Mouse (Mus musculus) adrenal gland, postnatal 10 days (tissue): ENCODE measurements around the gene Hist1h3c. TPM values are rescaled to one million over a fixed set of nuclear protein-coding genes. Genes with fewer than 3 reads are reported as not detected.
"Not testable (repeated sequence)": the region's sequence is repeated elsewhere in the genome, so short reads cannot be mapped to it uniquely, and the experiment has no call there.

Experiments
- DNase-seq: peaks from one replicate; pipeline ENCODE4 v3.0.0; 2021; ENCODE audit warnings: mixed read lengths
- long read RNA-seq, 2 experiments: library from polyadenylated mRNA; stranded (forward); transcript quantifications; one replicate each; pipeline ENCODE4 v2.0.0; 2021
- total RNA-seq, 2 experiments: library from RNA; stranded (reverse); gene quantifications; 2 replicates each; pipeline ENCODE4 v1.2.3; 2021

The Hist1h3c gene
- 100 to 1,000 TPM; 127 to 144 TPM for total RNA-seq
- long read RNA-seq, experiment 1, result 0 reads
- long read RNA-seq, experiment 2, result 0 reads

DNA sequence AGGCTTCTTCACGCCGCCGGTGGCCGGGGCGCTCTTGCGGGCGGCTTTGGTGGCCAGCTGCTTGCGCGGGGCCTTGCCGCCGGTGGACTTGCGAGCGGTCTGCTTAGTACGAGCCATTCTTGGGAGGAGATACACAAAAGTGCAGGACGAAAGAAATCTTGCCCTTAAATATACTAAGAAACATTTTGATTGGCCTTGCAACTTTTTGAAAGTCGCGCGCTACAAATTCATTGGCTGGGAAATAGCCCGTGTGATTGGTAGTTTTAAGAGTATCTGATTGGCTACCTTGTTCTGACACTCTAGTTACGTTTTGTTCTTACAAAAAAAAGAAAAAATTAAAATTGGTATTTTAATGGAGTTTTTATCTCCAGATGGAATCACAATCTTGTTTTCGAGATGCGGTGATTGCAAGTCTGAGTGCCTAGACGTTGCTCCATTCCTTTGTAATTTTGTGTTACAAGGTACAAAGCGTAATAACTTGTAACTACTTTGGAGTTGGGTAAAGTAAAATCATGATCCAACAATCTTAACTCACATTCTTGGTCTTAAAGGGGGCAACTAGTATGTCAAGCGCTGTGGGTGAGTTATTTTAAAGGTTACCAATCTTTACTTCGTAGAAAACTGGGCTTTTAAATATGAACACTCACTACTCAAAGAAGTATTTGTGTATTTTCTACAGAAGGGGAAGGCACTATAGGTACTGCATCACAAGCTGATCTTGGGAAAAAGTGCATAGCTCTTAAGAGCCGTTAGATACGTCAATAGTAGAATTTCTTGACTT is at the start of gene Hist1h3c:
TSS of gene Hist1h3c (minus strand) at position 222 of the 781 bp plus-strand sequence.
- peak; percentile 86 for DNase-seq

DNA sequence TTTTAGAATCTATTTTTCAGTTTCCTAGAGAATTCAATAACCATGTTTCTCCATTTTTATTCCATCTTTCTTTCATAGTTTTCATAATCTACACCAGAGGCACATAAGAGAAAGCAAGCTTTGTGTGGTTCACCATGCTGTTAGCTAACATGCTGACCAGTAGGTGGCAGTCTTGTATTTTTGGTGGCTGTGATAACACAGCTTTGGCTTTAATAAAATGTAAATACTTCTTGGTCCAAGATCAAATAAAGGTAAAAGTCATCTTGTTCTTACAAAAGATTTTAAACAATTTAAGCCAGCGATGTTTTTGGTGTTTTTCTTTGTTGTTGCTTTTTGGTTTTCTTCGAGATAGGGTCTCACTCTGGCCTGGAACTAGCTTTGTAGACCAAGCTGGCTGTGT is 47.1 kb upstream of the Hist1h3c start:
- DNase-seq, result peak; percentile 66

DNA sequence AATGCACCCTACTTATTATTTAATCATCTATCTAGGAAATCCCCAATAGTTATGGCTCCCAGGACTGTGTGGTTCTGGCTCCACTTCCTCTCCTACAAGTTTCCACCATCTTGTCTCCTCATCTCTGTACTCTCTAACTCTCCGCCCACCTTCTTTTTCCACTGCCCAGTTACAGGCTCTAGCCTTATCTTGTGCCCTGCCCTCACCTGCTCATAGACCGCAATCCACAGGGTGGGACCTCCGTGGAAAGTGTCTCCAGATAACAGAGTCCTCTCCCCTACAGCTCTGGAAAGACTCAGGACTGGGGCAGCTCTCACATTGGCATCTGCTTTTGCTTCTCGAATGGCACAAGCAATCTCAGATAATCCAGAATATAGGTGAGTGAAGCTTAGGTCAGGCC is 33.6 kb upstream of the Hist1h3c start:
- no peak for DNase-seq

DNA sequence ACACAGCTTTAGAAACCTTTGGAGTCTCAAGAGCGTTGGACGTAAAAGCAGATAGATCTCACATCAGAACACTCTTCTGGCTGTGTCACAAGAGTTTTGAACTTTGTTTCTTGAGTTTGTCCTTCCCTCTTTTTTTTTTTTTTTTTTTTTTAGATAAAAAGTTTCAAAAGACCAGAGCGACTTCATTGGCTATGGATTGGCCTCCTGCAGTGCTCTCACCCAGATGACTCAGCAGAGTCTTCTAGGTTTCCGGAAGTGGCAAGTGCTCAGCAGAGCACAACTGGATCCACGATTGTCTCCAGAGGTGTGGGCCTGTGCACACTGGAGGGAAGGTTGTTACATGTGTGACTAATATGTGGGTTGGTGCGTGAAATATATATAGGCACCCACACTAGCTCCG is 32.9 kb upstream of the Hist1h3c start:
- DNase-seq, result no peak

DNA sequence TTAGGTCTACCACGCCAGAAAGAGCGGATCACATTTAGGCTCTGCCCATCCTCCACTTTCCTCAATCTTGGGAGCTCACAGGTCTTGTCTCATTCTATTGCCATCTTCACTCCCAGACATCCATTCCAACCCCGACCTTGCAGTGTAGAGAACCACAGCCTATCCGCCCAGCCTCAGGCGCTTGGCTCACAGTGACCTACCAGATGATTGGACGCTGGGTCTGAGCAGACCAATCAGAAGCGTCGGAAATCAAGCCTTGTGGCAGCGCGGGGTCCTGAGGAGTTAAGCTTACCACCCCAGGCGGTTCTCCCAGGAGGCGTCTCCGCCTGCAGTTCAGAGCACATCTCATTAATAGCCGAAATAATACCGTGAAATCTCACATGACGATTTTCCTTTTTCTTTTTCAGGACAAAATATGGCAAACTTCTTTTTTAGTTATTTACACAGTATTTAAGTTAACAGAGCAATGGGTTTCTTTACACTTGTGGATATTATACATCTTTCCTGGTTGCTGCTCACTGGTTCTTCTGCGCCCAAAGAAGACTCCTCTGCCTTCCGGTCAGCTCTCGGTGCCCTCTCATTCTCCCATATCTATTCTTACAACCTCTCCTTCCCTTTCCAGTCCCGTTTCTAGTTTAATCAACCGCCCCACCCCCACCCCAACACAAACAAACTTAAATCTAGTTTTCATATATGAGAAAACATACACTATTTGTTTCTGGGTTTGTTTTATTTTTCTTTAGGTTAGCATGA is 27.3 kb upstream of the Hist1h3c start:
- peak; percentile 66 for DNase-seq

DNA sequence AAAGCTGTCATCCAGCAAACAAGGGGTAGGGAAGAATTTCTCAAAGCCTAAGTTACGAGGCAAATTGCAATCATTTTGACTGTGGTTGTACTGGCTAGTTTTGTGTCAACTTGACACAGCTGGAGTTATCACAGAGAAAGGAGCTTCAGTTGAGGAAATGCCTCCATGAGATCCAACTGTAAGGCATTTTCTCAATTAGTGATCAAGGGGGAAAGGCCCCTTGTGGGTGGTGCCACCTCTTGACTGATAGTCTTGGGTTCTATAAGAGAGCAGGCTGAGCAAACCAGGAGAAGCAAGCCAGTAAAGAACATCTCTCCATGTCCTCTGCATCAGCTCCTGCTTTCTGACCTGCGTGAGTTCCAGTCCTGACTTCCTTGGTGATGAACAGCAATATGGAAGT is 24.2 kb upstream of the Hist1h3c start, which contains the start of gene Trim38:
TSS of gene Trim38 (plus strand) at position 301 of the 400 bp plus-strand sequence.
- not testable (repeated sequence) for DNase-seq

DNA sequence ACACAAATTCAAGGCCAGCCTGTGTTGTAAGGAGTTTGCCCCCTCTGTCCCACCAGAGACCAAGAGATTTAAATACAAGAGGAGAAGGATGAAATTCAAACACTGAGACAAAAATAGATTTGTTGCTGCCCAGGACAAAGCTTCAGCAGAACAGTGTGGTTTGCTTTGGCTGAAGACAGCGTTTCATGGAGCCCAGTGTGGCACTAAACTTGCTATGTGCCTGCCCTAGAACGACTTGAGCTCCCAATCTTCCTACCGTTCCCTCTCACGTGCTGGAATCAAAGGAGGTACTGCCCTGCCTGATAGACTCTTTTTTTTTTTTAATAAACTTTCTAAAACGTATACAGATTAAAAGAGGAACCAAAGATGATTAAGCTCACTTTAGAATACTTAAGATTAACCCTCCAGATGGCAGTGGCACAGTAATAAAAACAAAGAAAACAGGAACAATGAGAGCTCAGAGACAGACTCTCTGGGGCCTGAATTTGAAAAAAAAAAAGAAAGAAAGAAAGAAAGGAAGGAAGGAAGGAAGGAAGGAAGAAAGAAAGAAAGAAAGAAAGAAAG is 23.5 kb upstream of the Hist1h3c start:
- no peak for DNase-seq

DNA sequence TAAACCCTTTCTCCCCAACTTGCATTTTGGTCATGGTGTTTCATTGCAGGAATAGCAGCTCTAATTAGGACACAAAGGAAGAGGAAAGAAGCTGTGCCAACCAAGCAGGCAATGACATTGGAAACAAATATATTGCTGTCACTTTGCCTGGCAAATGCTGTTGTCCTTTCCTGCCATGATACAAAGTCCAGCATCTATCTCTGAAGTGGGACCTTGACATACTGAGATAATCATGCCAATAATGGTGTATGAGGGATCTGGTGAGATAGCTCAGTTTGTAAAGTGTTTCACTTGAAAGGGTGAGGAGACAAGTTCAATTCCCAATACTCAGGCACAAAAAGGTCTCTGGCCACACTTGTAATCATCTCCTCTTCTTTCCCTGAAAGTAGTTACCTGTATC is 21.4 kb upstream of the Hist1h3c start:
- DNase-seq, result peak; percentile 27

DNA sequence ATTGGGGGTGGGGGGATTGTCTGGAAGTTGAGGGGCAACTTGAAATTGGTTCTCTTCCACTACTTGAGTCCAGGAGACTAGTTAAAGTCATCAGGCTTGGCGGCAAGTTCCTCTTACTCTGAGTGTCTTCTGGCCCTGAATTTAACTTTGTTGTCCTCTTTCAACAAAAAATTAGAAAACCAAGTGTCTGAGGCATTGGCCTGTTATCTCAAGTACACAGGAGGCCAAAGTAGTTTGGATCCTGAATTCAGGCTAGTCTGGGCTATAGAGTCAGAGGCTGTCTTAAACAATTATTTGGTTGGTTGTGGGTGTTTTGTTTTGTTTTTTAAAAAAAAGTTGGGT is 19.7 kb upstream of the Hist1h3c start:
- DNase-seq, result no peak

DNA sequence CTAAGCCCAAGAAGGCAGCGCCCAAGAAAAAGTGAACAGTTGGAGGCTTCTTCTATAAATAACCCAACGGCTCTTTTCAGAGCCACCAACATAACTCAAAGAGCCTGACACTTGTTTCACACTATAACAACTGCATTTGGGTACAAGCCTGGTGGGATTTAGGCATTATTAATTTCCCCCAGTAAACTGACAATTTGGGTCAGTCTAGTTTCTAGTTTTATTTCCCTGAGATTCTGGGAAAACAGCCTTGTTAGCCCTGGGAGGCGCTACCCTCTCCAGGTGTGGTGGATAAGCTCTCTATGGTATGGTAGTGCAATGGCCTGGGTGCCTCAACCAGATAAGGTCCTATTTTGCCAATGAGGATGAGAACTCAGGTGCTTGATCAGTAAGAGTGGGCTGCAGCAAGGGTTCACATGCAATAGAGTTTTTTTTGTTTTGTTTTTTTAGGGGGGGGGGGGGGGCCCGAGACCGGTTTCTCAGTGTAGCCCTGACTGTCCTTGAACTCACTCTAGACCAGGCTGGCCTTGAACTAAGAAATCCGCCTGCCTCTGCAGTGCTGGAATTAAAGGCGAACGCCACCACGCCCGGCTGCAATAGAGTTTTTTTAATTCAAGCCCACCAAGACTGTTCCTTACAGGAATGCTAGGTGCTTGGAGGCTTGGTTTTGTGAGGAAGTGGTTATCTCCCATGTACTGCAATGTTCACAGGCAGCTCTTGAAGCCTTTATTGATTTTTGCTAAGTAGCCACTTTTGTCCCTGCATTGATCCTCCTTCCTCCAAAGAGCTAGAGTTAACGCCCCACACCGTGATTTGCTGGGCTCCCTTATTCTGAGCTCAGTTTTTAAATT is 19.1 kb upstream of the Hist1h3c start:
- no peak for DNase-seq

DNA sequence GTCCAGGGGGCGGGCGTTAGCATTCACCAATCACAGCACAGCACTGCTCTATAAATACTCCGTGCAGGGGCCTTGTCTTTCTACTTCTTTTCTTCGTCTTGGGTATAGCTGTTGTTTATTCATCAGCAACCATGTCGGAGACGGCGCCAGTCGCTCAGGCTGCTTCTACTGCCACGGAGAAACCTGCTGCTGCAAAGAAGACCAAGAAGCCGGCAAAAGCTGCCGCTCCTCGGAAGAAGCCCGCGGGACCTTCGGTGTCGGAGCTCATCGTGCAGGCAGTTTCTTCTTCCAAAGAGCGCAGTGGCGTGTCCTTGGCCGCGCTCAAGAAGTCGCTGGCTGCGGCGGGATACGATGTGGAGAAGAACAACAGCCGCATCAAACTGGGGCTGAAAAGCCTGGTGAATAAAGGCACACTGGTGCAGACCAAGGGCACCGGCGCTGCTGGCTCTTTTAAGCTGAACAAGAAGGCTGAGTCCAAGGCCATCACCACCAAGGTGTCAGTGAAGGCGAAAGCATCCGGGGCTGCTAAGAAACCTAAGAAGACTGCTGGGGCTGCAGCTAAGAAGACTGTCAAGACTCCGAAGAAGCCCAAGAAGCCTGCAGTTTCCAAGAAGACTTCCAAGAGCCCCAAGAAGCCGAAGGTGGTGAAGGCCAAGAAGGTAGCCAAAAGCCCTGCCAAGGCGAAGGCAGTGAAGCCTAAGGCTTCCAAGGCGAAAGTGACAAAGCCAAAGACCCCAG is 18.4 kb upstream of the Hist1h3c start, which contains the start of gene Hist1h1a:
TSS of gene Hist1h1a (plus strand) at position 81 of the 738 bp plus-strand sequence.
- peak; percentile 88 for DNase-seq

DNA sequence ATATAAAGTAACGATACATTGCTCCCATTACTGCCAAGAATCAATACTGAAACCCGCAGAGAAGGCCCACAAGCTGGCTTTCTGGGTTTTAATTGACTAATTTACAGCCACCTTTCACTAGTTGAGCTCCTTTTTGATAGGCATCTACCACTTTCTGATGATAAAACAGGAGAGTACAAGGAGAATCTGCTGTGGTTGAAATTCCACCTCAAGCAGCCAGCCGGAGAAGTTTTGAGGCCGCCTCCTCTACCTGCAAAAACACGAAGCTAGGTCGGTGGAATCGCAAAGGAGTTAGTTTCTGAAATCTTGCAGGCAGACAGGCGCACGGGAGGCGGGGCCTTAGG is 17.8 kb upstream of the Hist1h3c start:
- no peak for DNase-seq

DNA sequence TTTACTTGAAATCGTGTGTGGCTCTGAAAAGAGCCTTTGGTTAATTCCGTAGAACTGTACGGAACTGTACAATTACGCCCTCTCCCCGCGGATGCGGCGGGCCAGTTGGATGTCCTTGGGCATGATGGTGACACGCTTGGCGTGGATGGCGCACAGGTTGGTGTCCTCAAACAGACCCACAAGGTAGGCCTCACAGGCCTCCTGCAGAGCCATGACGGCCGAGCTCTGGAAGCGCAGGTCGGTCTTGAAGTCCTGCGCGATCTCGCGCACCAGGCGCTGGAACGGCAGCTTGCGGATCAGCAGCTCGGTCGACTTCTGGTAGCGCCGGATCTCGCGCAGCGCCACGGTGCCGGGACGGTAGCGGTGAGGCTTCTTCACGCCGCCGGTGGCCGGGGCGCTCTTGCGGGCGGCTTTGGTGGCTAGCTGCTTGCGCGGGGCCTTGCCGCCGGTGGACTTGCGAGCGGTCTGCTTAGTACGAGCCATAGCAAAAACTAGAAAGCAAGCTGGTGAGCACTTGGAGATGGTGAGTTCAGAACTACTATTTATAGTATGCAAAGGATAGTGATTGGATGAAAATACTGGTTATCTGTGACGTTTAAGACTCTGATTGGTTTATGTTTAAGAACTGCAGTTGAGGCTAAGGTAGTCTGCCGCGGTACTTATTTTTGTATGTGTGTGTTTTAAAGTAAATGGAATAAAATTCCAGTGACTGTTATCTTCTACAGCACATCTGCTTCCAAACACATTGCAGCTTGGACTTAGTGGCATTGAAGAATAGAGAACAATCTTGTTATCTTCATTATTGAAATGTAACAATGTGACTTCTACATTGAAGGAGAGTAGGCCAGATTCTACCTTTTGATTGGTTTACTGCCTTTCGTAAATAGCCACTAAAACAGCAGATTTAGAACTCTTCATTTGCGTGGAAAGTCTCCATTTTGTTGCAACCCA is 16.7 kb upstream of the Hist1h3c start, which contains the start of gene Hist1h3a:
TSS of gene Hist1h3a (minus strand) at position 516 of the 951 bp plus-strand sequence.
- peak; percentile 82 for DNase-seq

DNA sequence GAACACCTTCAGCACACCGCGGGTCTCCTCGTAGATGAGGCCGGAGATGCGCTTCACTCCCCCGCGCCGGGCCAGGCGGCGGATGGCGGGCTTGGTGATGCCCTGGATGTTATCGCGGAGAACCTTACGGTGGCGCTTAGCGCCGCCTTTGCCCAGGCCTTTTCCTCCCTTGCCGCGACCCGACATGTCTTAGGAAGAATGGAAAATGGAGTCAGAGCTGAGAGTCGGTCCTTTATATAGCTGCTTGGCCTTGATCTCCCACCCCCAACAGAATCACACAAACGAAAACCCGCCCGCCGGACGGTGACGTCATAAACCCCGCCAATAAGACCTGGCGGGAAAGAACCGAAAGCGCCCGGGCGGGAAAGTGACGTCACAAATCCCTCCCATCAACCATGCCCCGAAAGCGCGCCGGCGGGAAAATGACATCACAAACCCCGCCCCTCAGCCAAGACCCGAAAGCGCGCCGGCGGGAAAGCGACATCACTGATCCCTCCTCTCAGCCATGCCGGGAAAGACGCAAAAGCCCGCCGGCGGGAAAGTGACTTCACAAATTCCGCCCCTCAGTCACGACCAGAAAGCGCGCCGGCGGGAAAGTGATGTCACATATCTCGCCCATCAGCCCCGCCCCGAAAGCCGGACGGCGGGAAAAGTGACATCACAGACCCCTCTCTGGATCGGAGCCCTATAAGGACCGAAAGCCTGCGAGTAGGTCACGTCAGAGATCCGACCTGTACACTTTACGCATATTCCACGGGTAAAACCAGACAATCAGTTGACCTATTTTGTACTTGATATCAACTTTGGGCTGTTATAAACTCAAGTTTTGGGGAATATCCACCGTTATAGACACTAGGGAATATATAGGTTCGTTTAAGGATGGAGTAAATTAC is 15.8 kb upstream of the Hist1h3c start, which contains the start of gene Hist1h4a:
TSS of gene Hist1h4a (minus strand) at position 259 of the 893 bp plus-strand sequence.
- DNase-seq, result peak; percentile 98

DNA sequence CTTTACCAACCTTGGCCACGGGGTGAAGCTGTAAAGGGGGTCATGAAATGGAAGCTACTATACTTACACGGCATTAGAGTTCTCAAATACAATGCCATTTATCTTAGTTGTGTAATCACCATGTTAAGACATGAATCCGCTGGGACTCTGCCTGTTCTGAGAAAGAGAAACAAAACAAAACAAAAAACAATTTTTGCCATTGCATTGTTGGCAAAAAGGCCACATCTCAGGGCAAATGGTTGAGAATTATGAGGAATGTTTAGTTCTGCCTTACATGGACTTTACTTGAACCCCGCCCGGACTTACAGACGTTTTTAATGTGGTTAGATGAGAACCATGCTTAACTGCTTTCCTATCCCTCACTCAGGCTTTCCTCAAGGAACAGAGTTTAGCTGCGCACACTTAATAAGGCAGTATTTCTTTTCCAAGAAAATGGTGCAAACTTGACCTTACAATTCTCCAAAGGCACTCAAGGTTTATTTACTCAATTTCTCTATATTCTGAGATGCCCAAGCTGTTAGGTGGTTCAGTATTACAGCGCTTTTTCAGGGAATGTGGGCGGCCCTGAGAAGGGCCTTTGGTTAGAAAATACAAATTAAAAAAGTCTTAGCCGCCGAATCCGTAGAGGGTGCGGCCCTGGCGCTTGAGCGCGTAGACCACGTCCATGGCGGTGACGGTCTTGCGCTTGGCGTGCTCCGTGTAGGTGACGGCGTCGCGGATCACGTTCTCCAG is 15.0 kb upstream of the Hist1h3c start:
- no peak for DNase-seq

DNA sequence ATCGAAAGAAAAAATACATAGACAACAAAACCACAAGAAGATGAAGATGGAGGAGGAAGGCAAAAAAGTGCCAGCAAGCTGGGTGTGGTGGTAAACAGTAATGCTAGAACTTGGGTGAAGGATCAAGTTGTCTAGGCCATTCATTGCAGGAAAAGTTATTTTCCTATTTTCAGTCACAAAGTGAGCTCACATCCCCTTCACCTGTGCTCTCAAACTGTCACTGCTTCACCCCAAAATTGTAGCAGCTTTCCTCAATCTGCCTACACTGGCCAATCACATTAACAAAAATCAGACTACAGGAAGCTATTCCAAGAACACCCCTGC is 14.5 kb upstream of the Hist1h3c start:
- no peak for DNase-seq

DNA sequence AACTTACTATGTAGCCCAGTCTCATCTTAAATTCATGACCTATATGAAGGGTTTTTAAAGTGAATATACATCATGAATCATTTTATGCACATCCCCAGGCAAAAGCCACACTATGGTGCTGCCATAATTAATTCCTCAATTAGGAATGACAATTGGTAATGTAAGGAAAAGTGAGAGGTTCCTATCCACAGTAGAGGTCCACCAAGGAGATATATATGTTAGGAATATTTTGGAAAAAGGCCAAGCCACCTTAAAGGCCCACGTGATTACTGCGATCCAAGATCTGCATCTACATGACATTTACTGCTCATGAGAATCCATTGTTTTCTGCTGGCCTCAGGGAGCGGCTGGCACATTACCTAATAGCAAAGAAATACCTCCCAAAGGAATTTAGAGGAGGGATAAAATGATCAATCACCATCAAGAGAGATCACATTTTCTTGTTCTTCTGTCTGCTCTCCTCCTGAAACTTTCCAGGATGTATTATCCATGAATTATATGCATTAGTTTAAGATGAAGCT is 13.9 kb upstream of the Hist1h3c start:
- no peak for DNase-seq

DNA sequence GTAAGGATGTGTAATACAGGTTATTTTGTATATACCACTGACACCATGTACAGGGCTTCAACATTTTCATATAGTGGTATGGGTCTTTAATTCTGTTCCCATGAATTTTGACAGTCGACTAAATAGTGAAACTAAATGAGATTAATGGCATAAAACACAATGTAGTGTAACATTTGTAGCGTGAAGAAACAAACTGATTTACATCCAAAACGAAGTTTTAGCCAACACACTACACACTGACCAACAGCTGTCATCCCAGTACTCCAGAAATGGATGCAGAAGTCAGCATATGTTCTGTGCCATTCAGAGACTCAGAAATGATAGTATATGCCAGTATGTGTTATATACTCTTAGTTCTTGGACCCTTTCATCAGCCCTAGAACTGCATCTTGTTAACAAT is 12.5 kb upstream of the Hist1h3c start:
- DNase-seq, result no peak
